Mouse (Mus musculus) ovary, postnatal 36 days (tissue): Measurements from ENCODE around the gene Rps10.
"Not testable (repeated sequence)": the region's sequence is repeated elsewhere in the genome, so short reads cannot be mapped to it uniquely, and the experiment has no call there.

Experiments used
- DNase-seq: peaks from one replicate; pipeline ENCODE4 v3.0.0; 2022; ENCODE audit warnings: low spot score, mixed read lengths

Gene Rps10

GRCm38 (mm10) chr17:27643756-27644155, 7.3 kb upstream of the Rps10 start:
- no peak for DNase-seq

DNA sequence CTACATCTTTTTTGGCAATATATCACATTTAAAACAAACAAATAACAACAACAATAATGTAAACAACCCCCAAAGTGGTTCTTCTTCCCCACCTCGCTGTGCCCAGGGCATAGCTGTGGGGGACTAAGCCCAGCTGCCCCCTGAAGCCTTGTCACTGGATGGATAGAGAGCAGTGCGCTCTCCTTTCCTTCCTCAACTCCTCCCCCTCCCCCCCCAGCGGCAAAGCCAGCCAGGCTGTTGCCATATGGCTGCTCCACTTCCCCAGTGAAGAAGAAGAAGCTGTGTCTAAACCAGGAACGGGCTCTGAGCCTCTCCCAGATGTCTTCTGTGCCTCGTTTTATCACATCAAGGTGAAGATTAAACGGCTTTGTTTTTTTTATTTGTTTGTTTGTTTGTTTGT, 6.6 kb upstream of the Rps10 start:
- no peak for DNase-seq

- DNase-seq = no peak
Observed at GRCm38 (mm10) chr17:27642491-27643062, 6.1 kb upstream of the Rps10 start.

DNA sequence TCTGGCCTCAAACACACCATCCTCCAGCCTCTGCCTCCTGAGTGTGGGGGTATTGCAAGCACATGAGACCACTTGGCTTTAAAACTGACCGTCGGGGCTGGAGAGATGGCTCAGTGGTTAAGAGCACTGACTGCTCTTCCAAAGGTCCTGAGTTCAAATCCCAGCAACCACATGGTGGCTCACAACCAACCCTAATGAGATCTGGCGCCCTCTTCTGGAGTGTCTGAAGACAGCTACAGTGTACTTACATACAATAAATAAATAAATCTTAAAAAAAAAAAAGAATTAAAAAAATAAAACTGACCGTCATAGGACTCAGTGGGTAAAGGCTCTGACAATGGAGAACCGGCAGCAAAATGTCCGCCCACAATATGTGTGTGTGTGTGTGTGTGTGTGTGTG, 3.4 kb upstream of the Rps10 start:
- DNase-seq = not testable (repeated sequence)

GRCm38 (mm10) chr17:27638921-27639332, 2.5 kb upstream of the Rps10 start:
- DNase-seq = no peak

DNA sequence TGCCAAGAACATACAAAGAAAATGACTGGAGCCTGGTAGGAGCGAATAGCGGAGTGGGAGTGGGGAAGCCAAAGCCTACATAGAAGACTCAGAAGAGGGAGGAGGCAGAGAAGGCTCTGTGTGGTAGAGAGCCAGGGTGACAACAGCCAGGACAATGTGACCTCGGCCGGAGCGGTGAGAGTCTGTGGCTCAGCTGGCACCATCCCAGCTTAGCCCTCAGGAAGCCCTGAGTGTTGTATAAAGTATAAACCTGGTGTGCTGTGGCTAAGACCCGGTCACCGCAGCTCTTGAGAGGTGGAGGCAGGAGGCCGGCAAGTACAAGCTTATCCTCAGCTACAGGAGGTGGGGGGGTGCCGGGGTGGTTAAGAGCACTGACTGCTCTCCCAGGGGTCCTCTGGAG, 864 bp upstream of the Rps10 start:
- DNase-seq = no peak

DNA sequence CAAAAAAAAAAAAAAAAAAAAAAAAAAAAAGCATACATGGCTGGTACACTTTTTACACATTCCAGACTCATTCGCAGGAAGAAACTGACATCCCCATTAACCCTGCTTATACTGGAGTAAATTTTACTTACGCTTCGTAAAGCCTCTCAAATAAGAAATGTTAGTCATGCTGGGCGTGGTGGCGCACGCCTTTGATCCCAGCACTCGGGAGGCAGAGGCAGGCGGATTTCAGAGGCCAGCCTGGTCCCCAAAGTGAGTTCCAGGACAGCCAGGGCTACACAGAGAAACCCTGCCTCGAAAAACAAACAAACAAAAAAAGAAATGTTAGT, 930 bp downstream of the Rps10 start:
- not testable (repeated sequence) for DNase-seq

DNA sequence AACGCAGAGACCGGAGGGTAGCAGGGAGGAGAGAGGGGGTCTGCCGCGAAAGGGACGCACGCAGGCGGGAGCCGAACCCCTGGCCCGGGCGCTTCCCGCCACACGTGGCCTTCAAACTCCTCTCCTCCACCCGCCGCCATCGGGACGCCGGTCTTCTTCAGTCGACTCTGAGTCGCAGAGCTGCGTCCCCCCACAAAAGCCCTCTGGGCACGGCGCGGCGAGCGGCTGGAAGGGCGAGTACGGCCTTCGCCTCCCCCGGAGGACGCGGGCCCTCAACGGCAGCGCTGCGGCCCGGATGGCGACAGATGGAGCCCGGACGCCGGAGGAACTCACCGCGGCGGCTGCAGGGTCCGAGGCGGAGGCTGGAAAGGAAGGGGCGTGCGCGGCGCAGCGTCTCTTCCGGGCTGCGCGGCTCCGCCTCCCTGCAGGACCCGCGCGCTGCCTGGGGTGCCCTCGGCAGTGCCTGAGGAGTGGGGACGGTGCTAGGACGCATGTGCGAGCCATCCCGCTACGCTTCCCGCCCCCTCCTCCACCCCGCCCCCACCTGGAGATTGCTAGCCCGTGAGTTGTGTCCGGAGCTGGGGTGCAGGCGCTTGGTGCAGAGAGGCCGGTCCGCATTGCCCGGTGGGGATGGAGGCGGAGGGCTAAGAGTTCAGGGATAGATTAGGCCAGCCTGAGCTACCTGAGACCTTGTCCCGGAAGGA, 1.4 kb downstream of the Rps10 start, which contains the start of gene RPS10-NUDT3:
RPS10-NUDT3 (minus strand) TSS at position 352 of the 704 bp plus-strand sequence.
- peak; percentile 90 for DNase-seq

DNA sequence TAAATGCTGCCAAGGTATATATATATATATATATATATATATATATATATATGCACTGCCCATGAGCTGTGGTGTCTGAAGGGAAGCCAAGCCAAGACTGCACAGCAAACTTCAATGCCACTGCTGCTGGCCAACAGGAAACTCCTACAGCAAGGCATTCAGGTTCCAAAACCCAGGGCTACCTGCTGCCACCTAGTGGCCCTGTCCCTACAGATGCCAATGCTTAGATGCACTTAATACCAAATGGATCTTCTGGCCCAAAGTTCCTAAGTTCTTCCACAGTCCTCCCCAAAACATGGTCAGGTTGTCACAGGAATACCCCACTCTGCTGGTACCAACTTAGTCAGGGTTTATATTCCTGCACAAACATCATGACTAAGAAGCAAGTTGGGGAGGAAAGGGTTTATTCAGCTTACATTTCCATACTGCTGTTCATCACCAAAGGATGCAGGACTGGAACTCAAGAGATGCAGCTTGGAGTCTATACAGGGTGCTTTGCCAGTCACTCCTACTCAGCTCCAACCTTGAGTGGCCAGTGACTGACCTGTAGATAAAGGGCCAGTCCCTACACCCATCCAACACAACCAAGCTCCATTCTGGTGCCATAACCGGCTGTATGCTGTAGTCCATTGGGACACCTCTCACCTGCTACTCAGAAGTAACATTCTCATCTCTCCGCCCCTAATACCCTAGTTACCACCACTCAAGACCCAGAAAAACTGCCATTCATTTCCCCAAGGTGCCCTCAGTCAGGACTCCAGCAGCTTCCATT, 7.0 kb downstream of the Rps10 start:
- peak; percentile 79 for DNase-seq

DNA sequence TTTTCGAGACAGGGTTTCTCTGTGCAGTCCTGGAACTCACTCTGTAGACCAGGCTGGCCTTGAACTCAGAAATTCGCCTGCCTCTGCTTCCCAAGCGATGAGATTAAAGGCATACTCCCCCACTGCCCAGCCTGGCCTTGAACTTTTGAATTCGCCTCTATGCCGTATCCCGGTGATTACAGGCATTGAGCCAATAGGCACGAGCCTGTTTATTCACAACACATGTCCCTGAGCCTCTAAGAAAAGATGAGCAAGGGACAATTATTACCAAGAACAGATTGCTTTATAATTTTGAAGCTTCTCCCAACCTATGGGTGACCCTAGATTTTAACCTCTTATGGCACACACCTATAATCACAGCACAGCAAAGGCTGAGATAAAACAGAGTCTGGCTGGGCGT, 8.1 kb downstream of the Rps10 start:
- no peak for DNase-seq

GRCm38 (mm10) chr17:27627451-27627850, 9.0 kb downstream of the Rps10 start:
- DNase-seq = no peak

DNA sequence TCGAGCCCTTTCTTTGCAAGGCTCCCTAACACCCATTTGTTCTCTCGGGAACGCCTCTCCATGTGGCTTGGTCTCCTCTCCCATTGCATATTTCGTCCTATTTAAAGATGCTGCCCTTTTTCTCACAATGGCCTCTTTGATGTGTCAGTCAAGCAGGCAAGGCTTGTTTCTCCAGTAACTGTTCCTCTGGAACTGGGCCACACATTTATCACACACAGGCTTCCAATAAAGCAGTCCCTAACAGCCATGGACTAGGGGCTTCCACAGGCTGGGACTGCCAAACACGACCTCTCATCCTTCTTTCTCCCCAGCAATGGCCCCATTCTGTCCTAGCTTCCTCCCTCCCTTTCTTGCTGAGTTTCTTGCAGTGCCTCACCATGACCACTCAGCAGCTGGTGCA, 9.8 kb downstream of the Rps10 start:
- no peak for DNase-seq

GRCm38 (mm10) chr17:27625455-27626251, 10.8 kb downstream of the Rps10 start:
- DNase-seq = no peak

GRCm38 (mm10) chr17:27623360-27624326, 12.8 kb downstream of the Rps10 start, which contains the start of gene Nudt3:
Gene Nudt3 (minus strand): TSS chr17:27623495.
- peak; percentile 91 for DNase-seq

DNA sequence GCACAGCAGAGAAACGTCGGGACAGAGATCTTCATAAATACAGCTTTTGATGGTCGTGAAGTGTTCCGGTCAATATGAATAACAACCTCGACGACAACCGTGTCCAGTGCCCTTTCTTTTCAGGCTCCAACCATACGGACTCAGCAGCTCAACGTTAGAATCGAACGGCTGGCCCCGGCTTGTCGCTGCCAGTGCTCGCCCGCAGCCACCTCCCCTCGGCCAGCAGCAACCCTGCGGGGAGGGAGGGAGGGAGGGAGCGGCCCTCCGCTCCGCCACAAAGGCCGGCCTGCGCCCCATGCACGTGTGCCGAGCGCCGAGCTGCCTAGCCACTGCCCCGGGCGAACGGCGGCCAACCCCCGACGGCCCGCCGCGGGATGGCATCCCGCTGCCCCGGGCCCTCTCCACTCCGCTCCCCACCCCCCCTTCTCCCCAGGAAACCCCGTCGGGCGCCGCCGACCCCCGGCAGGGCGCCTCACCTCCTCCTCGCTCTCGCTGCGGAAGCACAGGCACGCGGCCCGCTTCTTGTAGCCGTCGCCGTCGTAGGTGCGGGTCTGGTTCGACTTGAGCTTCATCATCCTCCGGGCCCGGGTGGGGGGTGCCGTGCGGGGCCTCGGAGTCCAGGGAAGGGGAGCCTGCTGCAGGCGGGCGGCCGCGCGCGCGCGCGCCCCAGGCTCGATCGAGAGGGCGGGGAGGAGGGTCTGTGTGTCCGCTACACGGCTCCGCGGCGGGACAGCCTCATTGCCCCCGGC, 13.7 kb downstream of the Rps10 start:
- peak; percentile 52 for DNase-seq

DNA sequence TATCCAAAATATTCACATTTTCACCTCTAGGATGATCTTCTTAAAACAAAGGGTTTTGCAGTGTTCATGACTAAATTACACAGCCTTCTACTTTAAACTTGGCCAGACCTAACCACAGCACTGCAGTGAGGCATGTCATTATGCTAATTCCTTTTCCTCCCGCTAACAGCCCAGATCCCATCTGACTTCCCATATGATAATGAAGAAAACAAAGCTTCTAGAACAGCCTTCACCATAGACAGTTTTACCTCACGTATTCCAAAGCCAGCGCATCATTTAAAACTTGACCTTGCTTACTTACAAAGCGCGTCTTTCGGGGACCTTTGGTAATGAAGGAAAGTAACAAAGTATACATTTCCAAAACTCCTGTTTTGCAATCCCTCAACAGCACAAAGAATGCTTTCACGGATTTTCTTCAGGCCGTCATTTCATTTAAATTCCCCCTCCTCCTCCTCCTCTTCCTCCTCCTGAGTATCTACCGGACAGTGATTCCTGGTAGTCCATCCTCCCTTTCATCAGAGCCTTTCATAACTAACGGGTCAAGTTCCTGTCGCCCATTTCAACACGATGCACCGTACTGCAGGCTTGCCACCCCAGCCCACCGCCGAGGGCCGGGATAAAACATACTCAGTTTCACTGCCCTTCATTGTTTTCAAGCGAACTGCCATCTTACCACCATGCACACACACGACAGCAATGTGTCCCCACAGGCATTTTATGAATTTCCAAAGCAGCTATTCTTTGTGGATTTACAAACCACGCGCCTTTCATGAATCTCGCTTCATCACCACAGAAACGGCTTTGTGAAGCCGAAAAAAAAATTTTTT, 14.6 kb downstream of the Rps10 start:
- DNase-seq = no peak

DNA sequence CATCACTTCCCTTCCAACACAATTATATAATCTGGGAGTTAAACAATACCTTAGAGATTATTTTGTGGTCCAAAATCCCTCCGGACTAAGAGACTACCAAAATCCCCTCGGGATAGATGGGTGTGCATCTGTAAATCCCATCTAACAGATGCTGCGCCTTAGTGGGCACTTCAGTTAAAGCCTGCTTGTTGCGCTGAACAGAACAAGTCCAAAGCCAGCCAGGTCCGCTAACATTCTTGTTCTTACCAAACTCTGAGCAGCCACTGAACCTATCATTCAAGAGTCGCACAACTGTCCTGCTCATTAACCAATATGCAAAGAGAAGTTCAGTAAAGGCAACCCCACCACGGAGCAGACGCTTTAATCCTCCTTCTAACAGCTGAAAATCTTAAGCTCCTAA, 15.3 kb downstream of the Rps10 start:
- DNase-seq = no peak

DNA sequence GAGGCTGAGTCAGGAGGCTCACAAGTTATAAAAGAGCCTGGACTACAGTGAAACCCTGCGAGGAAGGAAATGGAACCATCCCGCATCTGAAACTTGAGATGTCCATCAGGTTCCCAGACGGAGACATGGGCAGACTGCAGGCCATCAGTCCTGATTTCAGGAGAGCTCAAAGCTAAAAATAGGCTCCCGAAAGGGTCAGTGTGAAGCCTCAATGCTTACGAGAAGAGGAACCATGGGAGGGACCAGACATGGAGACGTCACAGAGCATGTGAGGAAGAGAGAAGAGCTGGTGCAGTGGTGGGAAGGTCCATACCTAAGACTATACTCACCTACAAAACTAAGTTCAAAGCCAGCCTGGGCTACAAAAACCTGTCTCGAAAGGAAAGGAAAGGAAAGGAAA, 21.1 kb downstream of the Rps10 start:
- no peak for DNase-seq

DNA sequence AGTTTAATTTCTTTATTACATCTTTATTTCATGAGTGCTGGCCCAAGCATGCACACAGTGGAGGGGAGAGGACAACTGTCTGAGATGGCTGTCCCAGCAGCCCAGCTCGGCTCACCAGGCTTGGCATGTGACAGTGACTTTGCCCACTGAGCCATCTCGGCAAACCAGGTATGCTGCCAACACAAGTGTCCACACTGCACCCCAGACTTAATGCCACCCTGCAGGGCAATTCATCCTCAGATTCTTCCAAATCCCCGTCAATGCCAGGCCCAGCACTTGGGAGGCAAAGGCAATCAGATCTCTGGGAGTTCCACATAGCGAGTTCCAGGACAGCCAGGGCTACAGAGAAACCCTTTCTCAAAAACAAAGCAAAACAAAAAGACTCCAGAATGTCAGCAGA, 23.5 kb downstream of the Rps10 start:
- DNase-seq = no peak

DNA sequence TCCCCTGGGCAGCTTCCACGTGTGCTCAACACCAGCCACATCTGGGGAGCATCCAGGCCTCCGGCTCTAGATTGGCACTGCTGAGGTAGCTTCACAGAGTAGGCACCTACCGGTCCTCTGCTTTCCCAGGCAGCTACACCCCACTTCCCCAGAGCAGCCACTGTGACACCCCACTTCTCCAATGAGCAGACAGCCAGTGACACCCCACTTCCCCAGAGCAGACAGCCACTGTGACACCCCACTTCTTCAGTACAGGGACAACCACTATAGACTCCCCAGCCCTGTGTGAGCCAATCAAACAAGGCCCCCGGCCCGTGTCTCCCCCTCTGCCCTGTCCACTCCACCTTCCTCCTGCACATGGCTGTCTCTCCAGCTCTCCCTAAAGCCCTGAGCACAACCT, 24.5 kb downstream of the Rps10 start:
- no peak for DNase-seq
